Mouse (Mus musculus): ENCODE data around the gene Spry1. TPM values are rescaled to one million over a fixed set of nuclear protein-coding genes. Genes with fewer than 3 reads are reported as not detected.

The Spry1 gene
- polyA plus RNA-seq, 1 experiment from 2014 or later = 18.5 TPM

- Histone ChIP-seq H3K9me3 (ENCODE audit: control insufficient read depth, low read length) (no peaks in the 10 kb centered on the region), H3K4me2 (ENCODE audit: low read length) (no peak overlapping the region), H3K4me1 (replicated peaks; ENCODE audit: control insufficient read depth, insufficient read depth, low read length) (no peaks in the 10 kb centered on the region), H3K4me3 (ENCODE audit: low read depth, low read length) (no peak overlapping the region), H3K27ac (ENCODE audit: low read depth) (no peak overlapping the region), H3K27me3 (replicated peaks; ENCODE audit: control insufficient read depth, insufficient read depth, low read length) (no peaks in the 10 kb centered on the region), H3K9ac (ENCODE audit: low read length) (no peak overlapping the region), H3K36me3 (ENCODE audit: control insufficient read depth, insufficient read depth, low read length) (no peaks in the 10 kb centered on the region)
- no peak for ATAC-seq (replicated peaks; ENCODE audit: low FRiP score, low TSS enrichment, low read depth)
- 90% methylated on average over 3 of the region's 3 CpGs for WGBS
- peak; percentile 3 for DNase-seq (ENCODE audit: low spot score)
Observed at GRCm38 (mm10) chr3:37632751-37633150, 7.0 kb upstream of the Spry1 start.

GRCm38 (mm10) chr3:37634648-37635047 is 5.1 kb upstream of the Spry1 start:
- ATAC-seq (replicated peaks; ENCODE audit: low FRiP score, low TSS enrichment, low read depth) (no peak), DNase-seq (ENCODE audit: low spot score) (no peak)
- Histone ChIP-seq H3K9me3 (ENCODE audit: control insufficient read depth, low read length) (no peaks in the 10 kb centered on the region), H3K4me3 (ENCODE audit: low read depth, low read length) (no peak overlapping the region), H3K36me3 (ENCODE audit: control insufficient read depth, insufficient read depth, low read length) (no peaks in the 10 kb centered on the region), H3K27ac (ENCODE audit: low read depth) (no peak overlapping the region), H3K9ac (ENCODE audit: low read length) (no peak overlapping the region), H3K27me3 (replicated peaks; ENCODE audit: control insufficient read depth, insufficient read depth, low read length) (no peaks in the 10 kb centered on the region), H3K4me1 (replicated peaks; ENCODE audit: control insufficient read depth, insufficient read depth, low read length) (0 out of 2 replicates have a peak, but pooled peaks cover 5% of the 10 kb centered on the region), H3K4me2 (ENCODE audit: low read length) (no peak overlapping the region)
- WGBS = 41% methylated on average over 4 of the region's 4 CpGs

- no peak overlapping the region for H3K4me3 ChIP-seq (ENCODE audit: low read depth, low read length)
- WGBS = 89% methylated on average over 4 of the region's 4 CpGs
- no peak overlapping the region for H3K27ac ChIP-seq (ENCODE audit: low read depth)
- DNase-seq (ENCODE audit: low spot score) (peak; percentile 38), ATAC-seq (replicated peaks; ENCODE audit: low FRiP score, low TSS enrichment, low read depth) (no peak)
- H3K9me3 ChIP-seq (ENCODE audit: control insufficient read depth, low read length) = no peaks in the 10 kb centered on the region
- H3K4me1 ChIP-seq (replicated peaks; ENCODE audit: control insufficient read depth, insufficient read depth, low read length) = peaks cover 5% of the 10 kb centered on the region; the same call in 1 of the 2 replicates
- no peak overlapping the region for H3K4me2 ChIP-seq (ENCODE audit: low read length)
- no peaks in the 10 kb centered on the region for H3K36me3 ChIP-seq (ENCODE audit: control insufficient read depth, insufficient read depth, low read length)
- H3K27me3 ChIP-seq (replicated peaks; ENCODE audit: control insufficient read depth, insufficient read depth, low read length) = no peaks in the 10 kb centered on the region
- H3K9ac ChIP-seq (ENCODE audit: low read length) = no peak overlapping the region
Observed at GRCm38 (mm10) chr3:37636921-37637320, 2.8 kb upstream of the Spry1 start.

GRCm38 (mm10) chr3:37640162-37640721 is 495 bp downstream of the Spry1 start:
- Histone ChIP-seq H3K4me1 (replicated peaks; ENCODE audit: control insufficient read depth, insufficient read depth, low read length) (peaks cover 29% of the 10 kb centered on the region), H3K36me3 (ENCODE audit: control insufficient read depth, insufficient read depth, low read length) (peaks cover 26% of the 10 kb centered on the region), H3K9ac (ENCODE audit: low read length) (peak overlapping the region; percentile 96), H3K9me3 (ENCODE audit: control insufficient read depth, low read length) (no peaks in the 10 kb centered on the region), H3K4me2 (ENCODE audit: low read length) (peak overlapping the region; percentile 54), H3K27ac (ENCODE audit: low read depth) (peak overlapping the region; percentile 88), H3K27me3 (replicated peaks; ENCODE audit: control insufficient read depth, insufficient read depth, low read length) (no peaks in the 10 kb centered on the region), H3K4me3 (ENCODE audit: low read depth, low read length) (peak overlapping the region; percentile 90)
- ATAC-seq (replicated peaks; ENCODE audit: low FRiP score, low TSS enrichment, low read depth) (peak; percentile 67), DNase-seq (ENCODE audit: low spot score) (no peak)
- WGBS = under 1% methylated on average over 71 of the region's 86 CpGs

- Histone ChIP-seq H3K36me3 (ENCODE audit: control insufficient read depth, insufficient read depth, low read length) (peaks cover 32% of the 10 kb centered on the region), H3K27me3 (replicated peaks; ENCODE audit: control insufficient read depth, insufficient read depth, low read length) (no peaks in the 10 kb centered on the region), H3K4me3 (ENCODE audit: low read depth, low read length) (peak overlapping the region; percentile 90), H3K9ac (ENCODE audit: low read length) (peak overlapping the region; percentile 96), H3K27ac (ENCODE audit: low read depth) (peak overlapping the region; percentile 88), H3K4me1 (replicated peaks; ENCODE audit: control insufficient read depth, insufficient read depth, low read length) (peaks cover 30% of the 10 kb centered on the region), H3K4me2 (ENCODE audit: low read length) (peak overlapping the region; percentile 54), H3K9me3 (ENCODE audit: control insufficient read depth, low read length) (no peaks in the 10 kb centered on the region)
- peak; percentile 69 for ATAC-seq (replicated peaks; ENCODE audit: low FRiP score, low TSS enrichment, low read depth)
- peak; percentile 85 for DNase-seq (ENCODE audit: low spot score)
- WGBS = under 1% methylated on average over 32 of the region's 47 CpGs
Observed at GRCm38 (mm10) chr3:37640810-37641209, 1.1 kb downstream of the Spry1 start.

- Histone ChIP-seq H3K9me3 (ENCODE audit: control insufficient read depth, low read length) (no peaks in the 10 kb centered on the region), H3K27ac (ENCODE audit: low read depth) (peak overlapping the region; percentile 88), H3K4me1 (replicated peaks; ENCODE audit: control insufficient read depth, insufficient read depth, low read length) (peaks cover 30% of the 10 kb centered on the region), H3K36me3 (ENCODE audit: control insufficient read depth, insufficient read depth, low read length) (peaks cover 37% of the 10 kb centered on the region), H3K4me2 (ENCODE audit: low read length) (peak overlapping the region; percentile 54), H3K27me3 (replicated peaks; ENCODE audit: control insufficient read depth, insufficient read depth, low read length) (no peaks in the 10 kb centered on the region), H3K4me3 (ENCODE audit: low read depth, low read length) (peak overlapping the region; percentile 90), H3K9ac (ENCODE audit: low read length) (peak overlapping the region; percentile 96)
- no peak for ATAC-seq (replicated peaks; ENCODE audit: low FRiP score, low TSS enrichment, low read depth)
- WGBS = 30% methylated on average over 20 of the region's 20 CpGs
- peak; percentile 63 for DNase-seq (ENCODE audit: low spot score)
Observed at GRCm38 (mm10) chr3:37641796-37642680, 2.3 kb downstream of the Spry1 start.

GRCm38 (mm10) chr3:37642681-37643214 is 3.0 kb downstream of the Spry1 start:
- no peaks in the 10 kb centered on the region for H3K9me3 ChIP-seq (ENCODE audit: control insufficient read depth, low read length)
- no peak overlapping the region for H3K9ac ChIP-seq (ENCODE audit: low read length)
- H3K4me3 ChIP-seq (ENCODE audit: low read depth, low read length) = peak overlapping the region; percentile 90
- H3K4me1 ChIP-seq (replicated peaks; ENCODE audit: control insufficient read depth, insufficient read depth, low read length) = peaks cover 30% of the 10 kb centered on the region
- ATAC-seq (replicated peaks; ENCODE audit: low FRiP score, low TSS enrichment, low read depth) = no peak
- no peaks in the 10 kb centered on the region for H3K27me3 ChIP-seq (replicated peaks; ENCODE audit: control insufficient read depth, insufficient read depth, low read length)
- peak; percentile 57 for DNase-seq (ENCODE audit: low spot score)
- H3K27ac ChIP-seq (ENCODE audit: low read depth) = no peak overlapping the region
- 87% methylated on average over 21 of the region's 21 CpGs for WGBS
- peak overlapping the region; percentile 54 for H3K4me2 ChIP-seq (ENCODE audit: low read length)
- H3K36me3 ChIP-seq (ENCODE audit: control insufficient read depth, insufficient read depth, low read length) = peaks cover 43% of the 10 kb centered on the region

GRCm38 (mm10) chr3:37643411-37643810 is 3.7 kb downstream of the Spry1 start:
- Histone ChIP-seq H3K4me3 (ENCODE audit: low read depth, low read length) (no peak overlapping the region), H3K4me2 (ENCODE audit: low read length) (peak overlapping the region; percentile 54), H3K27me3 (replicated peaks; ENCODE audit: control insufficient read depth, insufficient read depth, low read length) (no peaks in the 10 kb centered on the region), H3K27ac (ENCODE audit: low read depth) (no peak overlapping the region), H3K9me3 (ENCODE audit: control insufficient read depth, low read length) (no peaks in the 10 kb centered on the region), H3K9ac (ENCODE audit: low read length) (no peak overlapping the region), H3K36me3 (ENCODE audit: control insufficient read depth, insufficient read depth, low read length) (peaks cover 47% of the 10 kb centered on the region), H3K4me1 (replicated peaks; ENCODE audit: control insufficient read depth, insufficient read depth, low read length) (peaks cover 30% of the 10 kb centered on the region)
- ATAC-seq (replicated peaks; ENCODE audit: low FRiP score, low TSS enrichment, low read depth) (no peak), DNase-seq (ENCODE audit: low spot score) (no peak)
- 76% methylated on average over 13 of the region's 13 CpGs for WGBS

All from intestine, embryonic 14.5 days (tissue).